Mouse (Mus musculus) cerebellum, postnatal 36 days (tissue): ENCODE measurements around the gene Asic5.

Experiments used
- DNase-seq, 2 experiments: peaks; one replicate each; pipeline ENCODE4 v3.0.0; 2021 to 2022; ENCODE audit warnings: mixed read lengths in 2 of 2

The Asic5 gene

DNA sequence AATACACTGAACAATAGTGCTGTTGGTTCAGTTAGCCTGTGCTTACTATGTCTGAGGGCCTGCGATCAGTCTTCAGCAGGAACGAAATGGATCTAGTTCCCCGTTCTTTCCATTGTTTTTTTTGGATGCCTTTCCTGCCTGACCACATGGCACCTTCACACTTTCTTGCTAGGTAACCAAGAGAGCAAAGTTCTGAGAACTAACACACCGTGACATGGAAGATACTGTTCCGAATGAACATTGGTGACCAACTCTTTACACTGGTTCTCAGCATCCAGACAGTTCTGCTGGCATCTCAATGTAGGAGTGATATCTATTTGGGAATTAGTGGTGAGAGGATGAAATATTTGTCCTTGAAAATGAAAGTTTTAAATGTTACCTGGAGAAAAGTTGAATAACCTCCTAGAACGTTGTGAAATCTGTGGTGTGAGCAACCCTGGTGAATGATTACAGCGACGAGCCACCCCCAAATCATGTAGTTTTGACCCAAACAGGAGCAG is 40.4 kb downstream of the Asic5 start:
- DNase-seq = no peak

DNA sequence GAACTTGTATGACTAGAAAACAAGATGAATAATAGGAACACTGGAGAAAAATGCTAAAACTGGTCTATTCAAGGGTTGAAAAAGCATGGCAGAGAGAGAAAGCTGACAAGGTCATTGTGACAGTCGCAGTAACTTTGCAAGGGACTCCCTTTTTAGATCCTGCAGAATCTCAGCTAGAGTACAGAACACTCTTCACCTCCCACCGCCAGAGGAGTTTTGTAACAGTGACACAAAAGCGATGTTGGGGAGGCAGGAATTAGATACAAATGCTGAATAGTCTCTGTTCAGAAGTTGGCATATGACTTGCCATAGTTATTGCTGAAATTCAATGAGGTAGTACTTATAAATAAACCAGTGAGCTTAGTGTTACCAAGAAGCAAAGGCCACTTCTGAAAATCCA is 41.0 kb downstream of the Asic5 start:
- DNase-seq = no peak

DNA sequence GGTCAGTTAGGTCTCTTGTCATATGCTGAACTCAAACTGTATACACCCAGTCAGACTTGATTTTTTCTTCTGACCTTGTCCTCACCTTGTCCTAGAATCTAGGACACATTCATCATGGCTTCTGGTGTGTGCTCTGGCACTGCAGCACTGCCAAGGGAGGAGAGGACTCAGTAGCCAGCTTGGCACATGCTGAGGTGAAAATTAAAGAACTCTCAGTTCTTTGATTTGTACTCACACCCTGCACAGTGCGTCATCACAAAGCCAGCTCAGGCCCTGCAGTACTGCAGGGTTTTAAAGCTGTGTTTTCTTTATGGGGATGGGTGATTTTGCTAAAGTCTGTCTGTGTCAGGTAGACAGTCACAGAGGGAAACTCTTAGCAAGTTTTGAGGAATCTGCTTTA is 45.2 kb downstream of the Asic5 start:
- no peak for DNase-seq

DNA sequence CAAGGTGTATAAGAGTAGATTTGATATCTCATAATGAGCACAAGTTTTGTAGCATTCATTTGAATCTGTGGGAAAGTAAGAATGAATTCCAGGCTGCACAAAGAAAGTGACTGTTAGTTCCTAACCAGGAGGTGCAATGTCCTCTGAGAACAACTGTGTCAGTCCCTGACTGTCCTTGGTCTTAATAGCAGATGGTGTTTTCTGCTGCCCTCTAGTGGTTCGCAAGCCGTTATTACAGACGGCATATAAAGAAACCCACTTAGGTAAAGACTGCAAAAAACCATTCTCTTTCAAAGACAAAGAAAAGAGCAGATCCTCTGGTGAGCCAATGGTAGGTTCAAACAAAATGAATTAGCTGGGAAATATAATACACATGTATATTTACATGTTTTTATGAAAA is 47.1 kb downstream of the Asic5 start:
- peak; percentile 23 to 44 for DNase-seq

DNA sequence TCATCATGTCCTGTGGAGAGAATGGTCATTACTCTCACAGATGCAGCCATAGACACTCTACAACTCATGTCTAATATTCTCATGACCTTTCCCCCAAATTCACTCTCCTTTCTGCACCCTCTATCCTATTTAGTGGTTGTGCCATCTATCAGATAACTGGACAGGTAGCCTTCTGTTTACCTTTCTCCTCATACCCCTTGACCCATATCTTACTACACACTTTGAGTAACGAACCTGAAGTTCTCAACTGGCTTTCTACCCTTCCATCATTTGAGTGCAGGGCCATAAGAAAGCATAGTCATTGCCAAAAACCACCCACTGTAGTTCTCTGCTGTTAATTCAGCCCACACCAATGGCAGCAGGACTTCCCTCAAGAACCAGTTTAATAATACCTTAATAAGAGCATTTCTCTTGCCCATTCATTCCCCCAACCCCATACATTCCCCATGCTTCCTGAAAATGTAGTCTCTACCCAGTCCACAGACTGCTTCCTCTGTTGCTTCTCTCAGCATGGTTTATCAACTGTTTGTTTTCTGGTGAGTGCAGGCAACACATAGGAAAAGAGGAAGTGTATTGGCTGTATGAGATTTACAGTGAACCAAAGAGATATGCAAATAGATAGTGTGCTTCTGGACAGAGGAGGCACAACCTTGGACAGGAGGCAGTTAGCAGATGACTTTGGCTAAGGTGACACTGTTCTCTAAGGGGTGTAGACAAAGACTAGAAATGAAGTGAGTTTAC is 48.1 kb downstream of the Asic5 start:
- no peak for DNase-seq

DNA sequence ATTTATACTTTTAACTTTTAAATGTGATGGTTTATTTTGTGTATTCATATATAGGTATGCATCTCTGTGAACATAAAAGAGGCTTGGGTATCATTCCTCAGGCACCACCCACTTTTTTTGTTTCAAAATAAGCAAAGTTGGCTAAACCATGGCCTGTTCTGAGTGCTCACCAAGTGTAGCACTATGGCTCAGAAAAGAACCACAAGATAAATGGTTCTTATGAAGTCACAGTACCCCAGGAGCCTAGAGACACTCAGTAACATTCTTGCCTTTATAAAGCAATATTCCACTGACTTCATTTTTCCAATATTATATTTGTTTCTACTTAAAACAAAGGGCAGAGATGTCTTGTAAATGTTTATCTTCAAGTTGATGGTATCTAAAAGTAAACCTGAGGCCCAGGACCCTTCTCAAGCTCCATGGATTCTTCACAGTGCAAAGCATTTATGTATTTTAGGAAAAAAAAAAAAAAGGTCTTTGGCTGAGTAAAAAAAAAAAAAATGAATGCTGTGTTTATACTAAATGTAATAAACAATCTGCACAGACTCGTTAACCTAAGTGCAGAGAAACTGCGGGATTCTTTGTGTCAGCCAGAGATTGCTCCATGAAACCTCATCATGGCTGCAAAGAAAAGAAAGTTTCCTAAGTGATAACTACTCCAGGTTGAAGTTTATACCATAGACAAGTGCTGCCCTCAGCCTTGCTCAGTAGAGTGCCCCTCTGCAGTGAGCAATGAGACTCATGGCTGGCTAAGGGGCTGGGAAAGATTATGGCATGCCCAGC is 54.4 kb downstream of the Asic5 start:
- no peak for DNase-seq

DNA sequence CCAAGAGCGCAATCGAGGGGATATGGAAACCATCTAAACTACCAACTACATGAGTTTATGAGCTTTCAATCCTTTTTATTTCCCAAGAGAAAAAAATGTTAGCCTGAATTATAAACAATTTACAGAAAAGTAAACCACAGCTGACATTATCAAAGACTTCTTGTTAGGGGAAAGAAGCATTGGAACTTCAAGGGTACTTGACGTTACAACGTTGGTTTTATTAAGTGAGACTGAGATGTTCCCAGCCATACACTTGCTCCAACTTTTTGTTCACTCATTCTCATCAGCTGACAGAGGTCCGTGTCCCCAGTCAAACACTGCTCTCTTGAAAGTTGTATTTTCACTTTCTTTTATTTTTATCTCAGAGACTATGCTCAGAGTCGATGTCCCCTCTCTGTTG is 61.6 kb downstream of the Asic5 start:
- DNase-seq = no peak

DNA sequence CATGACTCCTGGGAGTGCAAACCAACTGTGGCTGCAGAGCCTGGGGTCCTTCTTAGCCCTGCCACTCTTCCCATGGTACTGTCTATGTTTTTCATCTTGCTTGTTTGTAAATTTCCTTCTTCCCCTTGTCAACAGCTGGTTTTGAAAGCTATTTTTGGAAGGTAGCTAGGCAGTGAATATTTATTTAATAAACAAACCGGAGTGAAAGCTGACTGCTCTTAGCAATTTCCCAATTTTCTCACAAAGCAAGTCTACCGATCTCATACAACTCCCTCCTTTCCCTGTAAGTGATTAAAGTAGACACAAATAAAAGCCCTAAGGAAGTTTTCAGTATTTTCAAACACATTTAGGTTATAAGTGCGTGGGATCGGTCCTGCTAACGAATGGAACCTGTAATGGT is 62.8 kb downstream of the Asic5 start:
- DNase-seq = no peak

DNA sequence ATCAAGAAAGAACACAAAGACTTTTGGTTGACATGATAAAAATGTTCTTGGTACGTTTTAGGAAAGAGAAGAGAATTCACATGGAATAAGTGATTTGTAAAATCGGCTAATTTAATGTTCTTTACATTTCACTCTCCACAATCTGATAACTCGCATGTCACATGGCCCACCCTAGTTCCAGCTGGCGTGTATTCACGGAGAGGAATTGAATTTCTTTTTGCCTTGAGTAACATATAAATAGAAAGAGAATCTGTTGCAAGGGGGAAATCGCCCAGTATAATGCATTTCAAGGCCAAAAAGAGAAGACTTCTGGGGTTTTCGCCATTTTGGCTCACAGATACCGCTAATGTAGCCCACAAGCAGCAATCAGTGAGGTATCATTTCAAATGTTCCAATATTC is 64.0 kb downstream of the Asic5 start:
- DNase-seq = no peak

DNA sequence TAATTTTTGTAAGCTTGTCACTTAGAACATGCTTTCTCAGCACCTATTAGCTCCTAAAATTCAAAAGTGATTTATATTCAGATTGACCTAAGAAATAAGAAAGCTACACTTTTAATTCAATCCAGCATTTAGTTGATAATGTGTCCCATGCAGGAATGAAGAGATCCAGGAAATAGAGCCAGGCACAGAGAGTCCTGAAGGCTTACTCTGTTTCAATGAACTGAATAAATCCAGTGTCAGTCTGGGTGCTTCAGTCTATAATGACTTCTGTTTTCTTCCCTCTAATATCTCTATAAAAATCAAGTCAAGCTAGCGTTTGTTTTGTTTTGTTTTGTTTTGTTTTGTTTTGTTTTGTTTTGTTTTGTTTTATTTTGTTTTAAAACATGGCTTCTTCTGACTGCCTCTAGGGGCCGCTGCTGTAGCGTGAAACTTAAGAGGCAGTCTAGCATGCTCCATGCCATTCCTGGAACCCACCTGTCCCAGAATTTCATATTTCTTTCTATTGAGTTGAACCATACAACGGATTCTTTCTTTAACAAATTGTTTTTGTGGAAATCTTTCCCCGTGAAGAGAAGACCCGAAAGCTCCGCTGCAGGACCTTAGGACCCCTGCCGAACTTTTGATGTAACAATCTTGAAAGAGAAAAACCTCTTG is 65.1 kb downstream of the Asic5 start:
- peak; percentile 59 to 62 for DNase-seq

DNA sequence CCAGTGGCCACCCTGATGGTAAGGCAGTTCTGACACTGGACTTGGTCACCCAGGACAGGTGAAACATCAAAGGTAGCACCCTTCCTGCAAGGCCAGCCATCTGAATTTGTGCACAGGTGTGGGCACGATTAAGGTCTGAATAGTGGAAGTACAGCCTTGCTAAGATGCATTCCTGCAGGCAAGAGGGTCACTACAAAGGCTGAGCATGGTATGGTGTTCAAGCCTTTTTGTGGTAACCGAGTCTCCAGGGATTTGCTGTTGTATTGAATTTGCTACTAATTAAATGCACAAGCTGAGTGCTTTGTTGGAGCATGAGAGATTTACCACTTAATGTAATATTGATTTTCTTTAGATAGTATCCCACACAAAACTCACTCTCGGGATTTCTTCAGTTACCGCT is 66.0 kb downstream of the Asic5 start:
- no peak for DNase-seq

DNA sequence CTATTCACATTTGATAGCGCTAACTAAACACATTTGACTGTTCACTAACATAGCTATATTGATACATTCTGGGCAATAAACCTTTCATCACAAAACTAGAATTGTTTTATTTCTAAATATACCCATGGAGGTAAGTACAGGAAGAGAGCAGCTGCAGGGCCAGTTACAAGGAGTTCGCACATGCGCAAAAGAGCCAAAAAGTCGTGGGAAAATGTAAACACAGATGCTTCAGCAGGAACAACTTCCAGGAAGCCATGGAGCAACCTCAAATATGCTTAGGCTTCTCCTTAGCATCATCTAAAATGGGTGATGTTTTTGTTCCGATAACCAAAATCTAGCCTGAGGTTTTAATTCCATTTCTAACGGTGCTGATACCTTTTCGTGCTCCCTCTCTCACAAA is 66.6 kb downstream of the Asic5 start:
- no peak for DNase-seq

DNA sequence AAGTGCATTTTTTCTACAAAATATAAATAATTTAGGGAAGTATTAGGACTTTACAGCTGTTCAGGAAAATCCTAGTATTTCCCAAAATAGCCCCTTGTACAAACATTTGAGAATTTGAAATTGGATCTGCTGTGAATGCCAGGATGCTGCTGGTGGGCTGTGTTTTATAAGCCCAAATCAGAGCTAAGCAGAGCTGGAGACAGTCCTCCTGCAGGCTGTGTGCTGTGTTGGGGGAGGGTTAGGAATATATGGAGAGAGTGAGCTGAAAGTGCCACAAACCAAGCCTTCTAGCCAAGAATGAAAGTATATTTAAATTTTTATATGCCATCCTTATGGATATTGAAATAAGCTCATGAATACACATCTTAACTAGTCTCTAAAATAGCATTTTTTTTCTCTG is 69.4 kb downstream of the Asic5 start:
- DNase-seq = no peak

DNA sequence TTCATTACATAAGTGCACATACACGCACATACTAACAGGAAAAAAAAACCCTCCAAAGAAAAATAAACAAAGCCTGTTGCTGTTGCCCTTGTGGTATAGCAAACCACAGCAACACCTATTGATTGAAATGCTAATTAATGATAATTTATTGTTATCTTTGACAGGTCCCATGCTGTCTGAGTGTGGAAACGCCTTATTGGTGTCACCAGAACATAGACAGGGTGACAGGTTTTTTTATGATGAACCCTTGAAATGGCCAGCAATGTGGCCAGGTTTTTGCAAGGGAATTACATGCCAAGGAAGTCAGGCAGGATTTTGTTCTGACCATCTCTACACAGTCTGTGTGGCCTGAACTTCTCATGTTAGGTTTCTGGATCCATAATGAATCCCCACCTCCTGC is 69.9 kb downstream of the Asic5 start:
- no peak for DNase-seq

DNA sequence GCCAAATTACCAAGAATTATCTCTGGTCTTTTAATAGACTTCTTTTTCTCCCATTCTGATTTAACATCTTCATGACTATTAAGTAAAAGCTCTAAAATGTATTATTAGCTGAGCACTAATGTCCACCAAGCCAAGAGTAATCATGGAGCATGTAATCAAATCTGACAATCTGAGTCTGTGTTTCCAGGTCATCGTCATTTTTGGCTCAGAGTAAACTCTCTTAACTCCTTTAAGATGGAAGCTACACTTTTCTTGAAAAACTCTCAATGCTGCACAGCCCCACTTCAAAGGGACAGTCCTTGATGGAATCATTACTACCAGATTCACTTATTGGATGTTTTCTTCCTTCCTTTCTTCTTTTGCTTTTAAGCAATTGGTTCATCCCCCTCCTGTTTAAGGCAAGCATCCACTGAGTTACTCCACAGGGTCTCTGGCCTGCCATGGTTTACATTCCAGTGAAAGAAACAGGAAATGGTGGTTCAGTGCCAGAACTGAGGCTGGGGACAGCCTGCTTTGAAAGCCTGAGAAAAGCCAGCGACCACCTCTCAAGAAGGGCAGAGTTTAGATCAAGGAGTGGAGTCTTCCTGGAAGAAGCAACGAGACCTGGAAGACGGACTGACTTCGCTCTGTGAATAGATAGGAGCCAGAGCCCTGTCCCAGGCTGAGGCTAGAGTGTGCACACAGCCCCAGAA is 72.3 kb downstream of the Asic5 start:
- no peak for DNase-seq

DNA sequence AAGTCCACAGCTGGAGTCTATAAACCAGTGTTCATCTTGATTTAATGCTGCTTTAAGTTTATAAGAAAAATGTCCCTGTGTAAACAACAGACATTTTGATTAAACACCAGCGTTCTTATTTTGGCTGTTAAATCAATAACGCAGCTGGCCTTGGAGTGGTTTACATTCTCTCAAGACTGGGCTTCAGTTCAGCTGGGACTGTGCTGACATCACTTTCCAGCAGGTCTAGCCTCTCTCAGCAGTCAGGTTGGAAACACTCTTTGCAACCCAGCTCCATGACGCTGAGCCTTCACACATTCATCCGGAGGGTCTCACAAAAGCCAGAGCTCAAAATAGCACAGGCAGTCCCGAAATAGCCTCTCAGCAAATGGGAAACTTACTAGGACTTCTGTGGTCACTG is 75.1 kb downstream of the Asic5 start:
- no peak for DNase-seq

DNA sequence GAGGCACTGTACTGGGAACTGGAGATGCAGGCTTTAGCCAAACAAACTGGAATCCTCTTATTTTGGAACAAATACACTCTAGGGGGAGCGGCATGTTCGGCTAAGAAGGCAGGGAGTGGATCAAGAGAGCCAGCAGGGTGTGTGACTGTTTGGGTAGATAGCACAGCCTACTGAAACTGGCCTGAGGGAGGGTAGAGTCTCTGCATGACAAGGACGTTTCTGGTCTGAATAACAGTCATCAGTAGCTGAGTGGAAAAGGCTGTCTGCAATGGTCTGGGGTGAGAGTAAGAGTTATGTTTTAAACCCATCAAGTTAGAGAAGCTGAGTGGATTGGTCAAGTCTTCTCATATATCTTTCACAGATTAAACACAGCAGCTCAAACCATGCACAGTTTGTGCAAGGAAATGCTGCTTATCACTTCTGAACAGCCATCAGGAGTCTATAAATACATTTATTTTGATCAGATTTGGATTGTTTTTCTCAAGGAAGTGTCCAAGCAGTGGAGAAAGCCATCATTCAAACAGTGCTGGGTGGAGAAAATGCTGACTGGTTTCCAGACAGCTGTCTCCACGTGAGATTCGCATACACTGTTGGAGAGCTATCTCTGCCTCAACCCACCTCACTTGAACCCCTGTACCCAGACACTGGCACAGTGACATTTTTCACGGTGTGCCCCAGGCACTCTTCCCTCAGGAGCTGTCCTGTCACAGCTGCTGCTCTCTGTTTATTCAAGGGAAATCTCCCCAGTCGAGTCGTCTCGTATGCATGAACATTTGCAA is 79.5 kb downstream of the Asic5 start:
- no peak for DNase-seq

DNA sequence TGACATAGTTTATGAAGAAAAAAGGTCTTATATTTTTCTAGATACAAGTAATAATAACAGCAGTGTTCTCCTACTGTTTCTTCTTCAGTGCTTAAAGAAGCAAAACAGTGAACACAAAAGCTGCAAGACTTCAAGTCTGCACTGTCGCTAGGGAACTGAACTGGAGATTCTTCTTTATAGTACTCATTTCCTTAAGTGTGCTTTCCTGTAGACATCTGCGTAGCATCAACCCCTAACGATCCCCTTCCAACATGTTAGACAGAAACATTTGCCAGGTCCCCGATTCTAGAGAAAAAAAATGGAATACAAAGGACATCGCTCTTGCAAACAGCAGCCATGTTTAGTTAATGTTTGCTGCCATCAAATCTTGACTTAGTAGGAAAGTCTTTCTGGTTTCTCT is 85.7 kb downstream of the Asic5 start:
- no peak for DNase-seq
